Mouse (Mus musculus) MEL (cell line): ENCODE results near the gene Eif5a. TPM values are rescaled to one million over a fixed set of nuclear protein-coding genes. Genes with fewer than 3 reads are reported as not detected.

Experiments
- DNase-seq: peaks from one replicate; pipeline ENCODE4 v3.0.0; 2011; ENCODE audit warnings: low read depth, low spot score
- H3K27ac ChIP-seq: 2 replicates; pipeline ENCODE4 v1.5.1; 2012; ENCODE audit warnings: low read depth, mild to moderate bottlenecking, control low read depth, low read length, moderate library complexity; ENCODE audit not compliant: control insufficient read depth
- H3K27me3 ChIP-seq, 2 experiments: fragments of 150-350 bp in 1 of 2; sonication (generic) in 1 of 2; 2 replicates each; pipeline ENCODE4 v1.6.1; 2012; ENCODE audit warnings: low read length in 2 of 2, mild to moderate bottlenecking in 2 of 2, improper control_type of control experiment in 1 of 2, moderate library complexity in 1 of 2; ENCODE audit not compliant: insufficient read depth in 2 of 2, control insufficient read depth in 1 of 2
- H3K36me3 ChIP-seq, 2 experiments: 2 replicates each; pipeline ENCODE4 v1.6.1; 2012 to 2014; ENCODE audit warnings: low read length in 2 of 2, improper control_type of control experiment in 1 of 2, inconsistent platforms in 1 of 2, mild to moderate bottlenecking in 1 of 2; ENCODE audit not compliant: insufficient read depth in 2 of 2, control insufficient read depth in 1 of 2
- H3K4me1 ChIP-seq, 2 experiments: fragments of 150-350 bp in 1 of 2; sonication (generic) in 1 of 2; 2 replicates each; pipeline ENCODE4 v1.6.1; 2012; ENCODE audit warnings: low read length in 2 of 2, improper control_type of control experiment in 1 of 2, mild to moderate bottlenecking in 1 of 2; ENCODE audit not compliant: insufficient read depth in 2 of 2, control insufficient read depth in 1 of 2
- H3K4me3 ChIP-seq, 2 experiments: fragments of 150-350 bp in 1 of 2; sonication (generic) in 1 of 2; 2 replicates each; pipeline ENCODE4 v1.5.1; 2012; ENCODE audit warnings: low read depth in 2 of 2, low read length in 2 of 2, mild to moderate bottlenecking in 2 of 2, moderate library complexity in 2 of 2, control low read depth in 1 of 2, improper control_type of control experiment in 1 of 2; ENCODE audit not compliant: control insufficient read depth in 1 of 2, insufficient read depth in 1 of 2
- H3K79me2 ChIP-seq: 2 replicates; pipeline ENCODE4 v1.6.1; 2012; ENCODE audit warnings: mild to moderate bottlenecking, low read length, moderate library complexity; ENCODE audit not compliant: control insufficient read depth, poor library complexity, insufficient read depth
- H3K9ac ChIP-seq: 2 replicates; pipeline ENCODE4 v1.6.1; 2012; ENCODE audit warnings: low read depth, mild to moderate bottlenecking, control low read depth, low read length, moderate library complexity; ENCODE audit not compliant: control insufficient read depth, poor library complexity, severe bottlenecking
- H3K9me3 ChIP-seq: fragments of 150-350 bp; sonication (generic); replicated peaks from 2 replicates; pipeline ENCODE4 v1.6.1; 2012; ENCODE audit warnings: mild to moderate bottlenecking, low read length, improper control_type of control experiment, moderate library complexity; ENCODE audit not compliant: insufficient read depth
- BHLHE40 ChIP-seq: IDR thresholded peaks from 2 replicates; pipeline ENCODE4 v1.6.1; 2012; ENCODE audit warnings: low read depth, mild to moderate bottlenecking, inconsistent platforms, low read length, improper control_type of control experiment, borderline replicate concordance
- CHD2 ChIP-seq: IDR thresholded peaks from 2 replicates; pipeline ENCODE4 v1.6.1; 2011; ENCODE audit warnings: low read length, improper control_type of control experiment
- CTCF ChIP-seq, 3 experiments: IDR thresholded peaks in 2 of 3; conservative IDR thresholded peaks in 1 of 3; 2 replicates each; pipeline ENCODE4 v1.5.1; 2011 to 2012; ENCODE audit warnings: low read length in 3 of 3, low read depth in 2 of 3, mild to moderate bottlenecking in 2 of 3, improper control_type of control experiment in 1 of 3, inconsistent platforms in 1 of 3, mixed read lengths in 1 of 3, moderate library complexity in 1 of 3; ENCODE audit not compliant: control insufficient read depth in 1 of 3, insufficient read depth in 1 of 3, poor library complexity in 1 of 3, severe bottlenecking in 1 of 3
- E2F4 ChIP-seq: IDR thresholded peaks from 2 replicates; pipeline ENCODE4 v1.6.1; 2011; ENCODE audit warnings: low read depth, low read length, improper control_type of control experiment, borderline replicate concordance
- ELF1 ChIP-seq: IDR thresholded peaks from 2 replicates; pipeline ENCODE4 v1.6.1; 2014; ENCODE audit warnings: low read depth, mild to moderate bottlenecking, inconsistent platforms, low read length, improper control_type of control experiment, moderate library complexity
- EP300 ChIP-seq, 2 experiments: IDR thresholded peaks; 2 replicates each; pipeline ENCODE4 v1.6.1; 2011; ENCODE audit warnings: improper control_type of control experiment in 2 of 2, low read length in 2 of 2, low read depth in 1 of 2, mild to moderate bottlenecking in 1 of 2
- GATA1 ChIP-seq: IDR thresholded peaks from 2 replicates; pipeline ENCODE4 v1.6.1; 2011; ENCODE audit warnings: low read depth, low read length, improper control_type of control experiment
- HCFC1 ChIP-seq: IDR thresholded peaks from 2 replicates; pipeline ENCODE4 v1.6.1; 2012; ENCODE audit warnings: low read depth, mild to moderate bottlenecking, inconsistent platforms, low read length, improper control_type of control experiment, moderate library complexity
- JUND ChIP-seq: IDR thresholded peaks from 2 replicates; pipeline ENCODE4 v1.6.1; 2011; ENCODE audit warnings: low read depth, mild to moderate bottlenecking, improper control_type of control experiment, low read length
- KAT2A ChIP-seq: conservative IDR thresholded peaks from 2 replicates; pipeline ENCODE4 v1.6.1; 2012; ENCODE audit warnings: low read depth, low read length, improper control_type of control experiment, inconsistent platforms
- MAFK ChIP-seq: IDR thresholded peaks from 2 replicates; pipeline ENCODE4 v1.6.1; 2011; ENCODE audit warnings: low read depth, mild to moderate bottlenecking, low read length, improper control_type of control experiment, borderline replicate concordance
- MAX ChIP-seq: IDR thresholded peaks from 2 replicates; pipeline ENCODE4 v1.6.1; 2011; ENCODE audit warnings: low read length, improper control_type of control experiment
- MEF2A ChIP-seq: IDR thresholded peaks from 2 replicates; pipeline ENCODE4 v1.6.1; 2014; ENCODE audit warnings: low read depth, mild to moderate bottlenecking, inconsistent platforms, low read length, improper control_type of control experiment; ENCODE audit not compliant: poor library complexity, insufficient replicate concordance, severe bottlenecking; ENCODE audit errors: extremely low read depth
- MXI1 ChIP-seq: IDR thresholded peaks from 2 replicates; pipeline ENCODE4 v1.6.1; 2011; ENCODE audit warnings: mild to moderate bottlenecking, low read depth, low read length, improper control_type of control experiment
- MYB ChIP-seq: IDR thresholded peaks from 2 replicates; pipeline ENCODE4 v1.6.1; 2011; ENCODE audit warnings: mild to moderate bottlenecking, low read depth, low read length, improper control_type of control experiment
- MYC ChIP-seq: IDR thresholded peaks from 2 replicates; pipeline ENCODE4 v1.6.1; 2011; ENCODE audit warnings: low read depth, mild to moderate bottlenecking, low read length, improper control_type of control experiment, moderate library complexity
- NELFE ChIP-seq: IDR thresholded peaks from 2 replicates; pipeline ENCODE4 v1.6.1; 2011; ENCODE audit warnings: low read depth, low read length, improper control_type of control experiment
- NRF1 ChIP-seq: IDR thresholded peaks from 2 replicates; pipeline ENCODE4 v1.6.1; 2014; ENCODE audit warnings: low read depth, mild to moderate bottlenecking, inconsistent platforms, low read length, improper control_type of control experiment, moderate library complexity; ENCODE audit not compliant: poor library complexity, insufficient read depth, severe bottlenecking
- POLR2A ChIP-seq, 2 experiments: IDR thresholded peaks; 2 replicates each; pipeline ENCODE4 v1.6.1; 2011 to 2012; ENCODE audit warnings: low read length in 2 of 2, mild to moderate bottlenecking in 2 of 2, control low read depth in 1 of 2, improper control_type of control experiment in 1 of 2, low read depth in 1 of 2, moderate library complexity in 1 of 2; ENCODE audit not compliant: control insufficient read depth in 1 of 2, insufficient read depth in 1 of 2, poor library complexity in 1 of 2
- POLR2AphosphoS2 ChIP-seq: IDR thresholded peaks from 2 replicates; pipeline ENCODE4 v1.6.1; 2011; ENCODE audit warnings: low read length, improper control_type of control experiment
- POLR2AphosphoS5 ChIP-seq: IDR thresholded peaks from 2 replicates; pipeline ENCODE4 v1.6.1; 2012; ENCODE audit warnings: low read depth, borderline replicate concordance, mild to moderate bottlenecking, inconsistent platforms, low read length, moderate library complexity, mixed read lengths
- RCOR1 ChIP-seq: IDR thresholded peaks from 2 replicates; pipeline ENCODE4 v1.6.1; 2012; ENCODE audit warnings: low read depth, mild to moderate bottlenecking, inconsistent platforms, low read length, improper control_type of control experiment
- SIN3A ChIP-seq: IDR thresholded peaks from 2 replicates; pipeline ENCODE4 v1.6.1; 2012; ENCODE audit warnings: low read length, improper control_type of control experiment, inconsistent platforms
- SMC3 ChIP-seq: IDR thresholded peaks from 2 replicates; pipeline ENCODE4 v1.6.1; 2011; ENCODE audit warnings: low read depth, low read length, improper control_type of control experiment
- TAL1 ChIP-seq: IDR thresholded peaks from 2 replicates; pipeline ENCODE4 v1.6.1; 2012; ENCODE audit warnings: mild to moderate bottlenecking, inconsistent platforms, low read length, moderate library complexity, mixed read lengths
- TBP ChIP-seq: IDR thresholded peaks from 2 replicates; pipeline ENCODE4 v1.8.0; 2011; ENCODE audit warnings: low read depth, low read length, improper control_type of control experiment
- TCF12 ChIP-seq: IDR thresholded peaks from 2 replicates; pipeline ENCODE4 v1.6.1; 2014; ENCODE audit warnings: low read depth, mild to moderate bottlenecking, inconsistent platforms, low read length, improper control_type of control experiment, moderate library complexity
- UBTF ChIP-seq: IDR thresholded peaks from 2 replicates; pipeline ENCODE4 v1.6.1; 2012; ENCODE audit warnings: low read depth, mild to moderate bottlenecking, inconsistent platforms, low read length, improper control_type of control experiment, moderate library complexity, borderline replicate concordance; ENCODE audit not compliant: insufficient read depth
- USF1 ChIP-seq: IDR thresholded peaks from 2 replicates; pipeline ENCODE4 v1.6.1; 2014; ENCODE audit warnings: low read depth, mild to moderate bottlenecking, inconsistent platforms, low read length, improper control_type of control experiment, moderate library complexity
- USF2 ChIP-seq, 2 experiments: IDR thresholded peaks; 2 replicates each; pipeline ENCODE4 v1.6.1; 2011 to 2012; ENCODE audit warnings: improper control_type of control experiment in 2 of 2, low read length in 2 of 2, borderline replicate concordance in 1 of 2, inconsistent platforms in 1 of 2, low read depth in 1 of 2, mild to moderate bottlenecking in 1 of 2; ENCODE audit not compliant: insufficient read depth in 1 of 2
- ZC3H11A ChIP-seq: IDR thresholded peaks from 2 replicates; pipeline ENCODE4 v1.6.1; 2012; ENCODE audit warnings: low read depth, mild to moderate bottlenecking, inconsistent platforms, low read length, improper control_type of control experiment
- ZKSCAN1 ChIP-seq: IDR thresholded peaks from 2 replicates; pipeline ENCODE4 v1.6.1; 2012; ENCODE audit warnings: low read depth, mild to moderate bottlenecking, inconsistent platforms, low read length, improper control_type of control experiment, moderate library complexity
- ZMIZ1 ChIP-seq: IDR thresholded peaks from 2 replicates; pipeline ENCODE4 v1.6.1; 2012; ENCODE audit warnings: low read depth, mild to moderate bottlenecking, inconsistent platforms, low read length, improper control_type of control experiment, moderate library complexity
- ZNF384 ChIP-seq: IDR thresholded peaks from 2 replicates; pipeline ENCODE4 v1.6.1; 2012; ENCODE audit warnings: low read depth, mild to moderate bottlenecking, inconsistent platforms, low read length, improper control_type of control experiment
- polyA plus RNA-seq, 2 experiments: library from polyadenylated mRNA; stranded (reverse) in 1 of 2; unstranded in 1 of 2; fragments of >175 nt in 1 of 2; fragments of >200 nt in 1 of 2; gene quantifications; 2 replicates each; pipeline versions ENCODE4 v1.2.1 to v1.2.4; 2012; ENCODE audit warnings: low replicate concordance in 2 of 2, low read depth in 1 of 2; ENCODE audit not compliant: insufficient read length in 2 of 2, insufficient read depth in 1 of 2, missing spikeins in 1 of 2
- total RNA-seq: library from RNA; depleted of rRNA; stranded (reverse); fragments of 300-350 nt; gene quantifications from 2 replicates; pipeline ENCODE4 v1.2.3, GENCODE M21; 2012

Gene Eif5a
- total and polyA plus RNA-seq, 3 experiments, result 1,272 to 3,185 (median 1,428) TPM

DNA sequence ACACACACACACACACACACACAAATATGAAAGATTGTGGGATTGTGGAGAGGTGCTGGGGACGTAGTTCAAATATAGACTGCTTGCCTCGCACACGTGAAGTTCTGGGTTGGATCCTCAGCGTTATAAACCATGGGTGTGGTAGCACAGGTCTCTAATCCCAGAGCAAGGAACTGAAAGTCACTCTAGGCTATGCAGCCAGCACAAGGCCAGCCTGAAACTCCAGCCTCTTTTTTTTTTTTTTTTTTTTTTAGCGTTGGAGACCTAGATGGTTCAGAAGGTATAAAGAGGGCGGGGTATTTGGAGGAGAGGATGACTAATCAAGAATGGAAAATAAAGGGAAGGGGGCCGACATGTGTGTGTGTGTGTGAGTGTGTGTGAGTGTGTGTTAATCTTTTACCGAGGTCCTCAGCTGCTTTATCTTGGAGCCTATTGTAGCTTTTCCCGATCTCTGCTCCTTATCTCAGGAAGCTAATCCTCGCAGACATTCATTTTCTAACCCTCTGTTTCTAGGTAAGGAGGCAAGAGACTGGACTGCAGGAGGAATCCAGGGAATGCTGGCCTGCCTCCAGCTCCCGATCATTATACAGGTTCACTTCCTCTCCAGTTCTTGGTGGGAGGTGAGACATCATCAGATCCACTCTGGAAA lies 31.6 kb upstream of the Eif5a start:
- Histone ChIP-seq H3K36me3 (no peaks in the 10 kb centered on the region), H3K9me3 (no peaks in the 10 kb centered on the region), H3K4me3 (no peak overlapping the region), H3K4me1 (peaks cover 6 to 12% of the 10 kb centered on the region in 2 experiments), H3K9ac (no peak overlapping the region; the same call in 1 of the 2 replicates), H3K27ac (no peak overlapping the region), H3K79me2 (no peaks in the 10 kb centered on the region), H3K27me3 (no peaks in the 10 kb centered on the region)
- DNase-seq, result peak; percentile 46
- peak; percentile 28 to 40; a peak in 2 of 4 replicates for TF ChIP-seq EP300 (IDR thresholded peaks at IDR 0.05; ENCODE audit: low read depth in 1 of 2, low read length in 2 of 2)
- no peak for TF ChIP-seq USF1
- no peak for TF ChIP-seq UBTF
- TF ChIP-seq TCF12, result no peak
- TF ChIP-seq CTCF (IDR thresholded peaks at IDR 0.05 in 2 of 3, conservative IDR thresholded peaks at IDR 0.05 in 1 of 3; ENCODE audit: control insufficient read depth in 1 of 3, insufficient read depth in 1 of 3, low read depth in 2 of 3, low read length in 3 of 3, poor library complexity in 1 of 3, severe bottlenecking in 1 of 3), result no peak
- TF ChIP-seq SMC3, result no peak
- TF ChIP-seq MXI1, result no peak
- no peak for TF ChIP-seq USF2 (IDR thresholded peaks at IDR 0.05; ENCODE audit: borderline replicate concordance in 1 of 2, insufficient read depth in 1 of 2, low read depth in 1 of 2, low read length in 2 of 2)
- TF ChIP-seq CHD2, result no peak
- peak; percentile 90 for TF ChIP-seq ZNF384
- TF ChIP-seq ZMIZ1, result no peak
- TF ChIP-seq BHLHE40, result no peak
- peak; percentile 59 for TF ChIP-seq GATA1
- TF ChIP-seq TBP, result no peak
- no peak for TF ChIP-seq MAFK
- no peak for TF ChIP-seq MAX
- TF ChIP-seq ZKSCAN1, result no peak
- no peak for TF ChIP-seq E2F4
- no peak for TF ChIP-seq MYB
- TF ChIP-seq JUND, result no peak
- no peak for TF ChIP-seq TAL1
- no peak for TF ChIP-seq POLR2AphosphoS5
- no peak for TF ChIP-seq HCFC1
- TF ChIP-seq ZC3H11A, result no peak
- no peak for TF ChIP-seq MYC
- TF ChIP-seq POLR2A (IDR thresholded peaks at IDR 0.05; ENCODE audit: control insufficient read depth in 1 of 2, insufficient read depth in 1 of 2, low read depth in 1 of 2, low read length in 2 of 2, poor library complexity in 1 of 2), result no peak
- no peak for TF ChIP-seq POLR2AphosphoS2
- TF ChIP-seq KAT2A, result no peak
- TF ChIP-seq SIN3A, result no peak
- TF ChIP-seq RCOR1, result peak; percentile 11; the same call in 1 of the 2 replicates
- no peak for TF ChIP-seq ELF1
- no peak for TF ChIP-seq MEF2A
- no peak for TF ChIP-seq NELFE
- no peak for TF ChIP-seq NRF1
